Mouse (Mus musculus) mouse embryonic stem cell (cell line): ENCODE results near the gene Ciz1.

ENCODE experiments used
- in situ Hi-C, 2 experiments: fragments of 300-500 bp; cut with MboI; formaldehyde crosslinking; loops; 1 replicate in 1 of 2; 3 replicates in 1 of 2; pipeline ENCODE4 v1.14.3; 2019 to 2020; ENCODE audit warnings: low sequenced_read_pairs in 2 of 2, low pct_unique_long_range_greater_than_20kb in 1 of 2, mixed read lengths in 1 of 2; ENCODE audit not compliant: unreplicated experiment in 1 of 2

The Ciz1 gene

GRCm38 (mm10) chr2:32318709-32319585 is 33.2 kb upstream of the Ciz1 start:
- in situ Hi-C loops, result no loop called here

GRCm38 (mm10) chr2:32319586-32320580 is 32.2 kb upstream of the Ciz1 start:
- in situ Hi-C loops, result no loop called here

- in situ Hi-C loops, result no loop called here
These were observed 31.4 kb upstream of the Ciz1 start for GRCm38 (mm10) chr2:32320721-32321120.

GRCm38 (mm10) chr2:32321591-32322298 is 30.4 kb upstream of the Ciz1 start:
- in situ Hi-C loops, result no loop called here

GRCm38 (mm10) chr2:32322754-32323741 is 29.1 kb upstream of the Ciz1 start:
- in situ Hi-C loops, result no loop called here

- in situ Hi-C loops, result no loop called here
These were observed 27.8 kb upstream of the Ciz1 start for GRCm38 (mm10) chr2:32324322-32324721.

- in situ Hi-C loops, result no loop called here
These were observed 26.8 kb upstream of the Ciz1 start for GRCm38 (mm10) chr2:32325342-32325741.

GRCm38 (mm10) chr2:32327200-32327599 is 24.9 kb upstream of the Ciz1 start:
- in situ Hi-C loops, result no loop called here

GRCm38 (mm10) chr2:32328911-32329460 is 23.1 kb upstream of the Ciz1 start:
- in situ Hi-C loops, result no loop called here

- in situ Hi-C loops, result no loop called here
These were observed 22.6 kb upstream of the Ciz1 start for GRCm38 (mm10) chr2:32329531-32329930.

GRCm38 (mm10) chr2:32332159-32332558 is 20.0 kb upstream of the Ciz1 start:
- in situ Hi-C loops, result no loop called here

- in situ Hi-C loops, result no loop called here
These were observed 16.2 kb upstream of the Ciz1 start for GRCm38 (mm10) chr2:32335888-32336287.

GRCm38 (mm10) chr2:32339912-32340642 is 12.1 kb upstream of the Ciz1 start:
- in situ Hi-C loops, result no loop called here

GRCm38 (mm10) chr2:32340836-32341633 is 11.1 kb upstream of the Ciz1 start:
- in situ Hi-C loops, result no loop called here

- in situ Hi-C loops, result no loop called here
These were observed 10.5 kb upstream of the Ciz1 start for GRCm38 (mm10) chr2:32341634-32341939.

- in situ Hi-C loops, result no loop called here
These were observed 10.1 kb upstream of the Ciz1 start for GRCm38 (mm10) chr2:32342039-32342438.
